Mouse (Mus musculus): ENCODE measurements at regions not wholly inside any gene's neighbourhood (a gene's known extent, or its start where the extent isn't known, plus 50 kb on each side); places are given as distances from the start of the nearest gene placed in this dataset.

DNA sequence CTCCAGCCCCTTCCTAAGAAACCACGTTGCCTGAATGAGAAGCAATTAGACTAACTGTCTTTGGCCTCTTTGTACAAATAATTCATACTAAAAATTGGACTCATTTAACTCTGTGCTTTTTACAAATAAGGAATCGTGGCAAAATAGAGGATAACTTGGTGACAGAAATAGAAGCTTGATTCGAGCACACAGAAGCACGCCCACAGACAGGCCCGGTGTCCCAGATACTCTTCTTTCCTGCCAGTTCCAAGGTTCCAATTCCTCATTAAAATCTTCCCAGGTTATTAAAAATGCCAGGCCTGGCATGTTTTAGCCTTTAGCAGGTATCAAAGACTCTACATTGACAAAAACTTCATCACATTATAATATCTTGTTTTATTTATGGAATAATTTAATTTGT lies 96.2 kb upstream of the Rxylt1 start:
- no peak for DNase-seq

DNA sequence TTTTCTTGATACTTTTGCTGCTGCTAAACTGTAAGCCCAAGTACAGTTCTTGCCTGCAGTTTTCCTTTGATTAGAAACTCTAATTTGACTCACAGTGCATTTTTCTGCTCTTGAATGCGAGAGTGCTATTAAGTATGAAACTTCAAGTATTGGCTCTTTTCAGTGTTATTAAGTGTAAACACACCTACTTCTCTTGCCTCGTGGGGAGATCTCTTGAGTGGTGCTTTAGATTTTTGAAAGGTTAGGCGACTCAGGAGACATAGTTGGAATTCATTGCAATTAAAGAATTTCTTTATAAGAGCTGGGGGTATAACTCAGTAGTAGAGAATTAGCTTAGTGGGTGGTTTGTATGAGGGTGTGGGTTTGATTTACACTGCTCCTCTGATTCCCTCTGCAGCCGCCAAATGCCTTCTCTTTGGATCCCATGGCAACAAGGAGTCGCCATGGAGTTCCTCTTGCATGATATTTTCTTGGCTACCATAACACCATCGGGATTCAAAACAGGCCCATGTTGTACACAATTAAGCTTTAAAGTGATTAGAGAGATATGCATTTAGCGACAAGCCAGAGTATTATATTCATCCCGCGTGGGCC lies 88.1 kb upstream of the Rxylt1 start:
- DNase-seq, result no peak

DNA sequence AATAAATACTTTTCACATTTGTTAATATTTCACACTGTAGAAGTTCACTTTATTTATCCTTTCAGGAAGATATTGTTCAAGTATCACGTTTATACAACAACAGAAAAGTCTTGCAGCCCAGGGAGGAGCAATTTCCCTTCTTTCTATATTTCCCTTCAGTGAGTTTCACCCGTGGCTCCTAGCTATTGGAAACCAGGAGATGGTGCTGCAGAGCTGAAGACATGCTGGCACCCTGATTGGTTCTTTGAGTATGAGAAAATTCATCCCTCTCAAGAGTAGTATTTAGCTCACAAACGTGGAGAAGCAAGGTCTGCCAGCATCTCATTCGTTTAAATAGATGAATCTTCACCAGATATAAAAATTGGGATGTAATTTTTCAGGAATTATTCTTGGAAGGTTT lies 85.9 kb upstream of the Rxylt1 start:
- DNase-seq, result peak; percentile 5

DNA sequence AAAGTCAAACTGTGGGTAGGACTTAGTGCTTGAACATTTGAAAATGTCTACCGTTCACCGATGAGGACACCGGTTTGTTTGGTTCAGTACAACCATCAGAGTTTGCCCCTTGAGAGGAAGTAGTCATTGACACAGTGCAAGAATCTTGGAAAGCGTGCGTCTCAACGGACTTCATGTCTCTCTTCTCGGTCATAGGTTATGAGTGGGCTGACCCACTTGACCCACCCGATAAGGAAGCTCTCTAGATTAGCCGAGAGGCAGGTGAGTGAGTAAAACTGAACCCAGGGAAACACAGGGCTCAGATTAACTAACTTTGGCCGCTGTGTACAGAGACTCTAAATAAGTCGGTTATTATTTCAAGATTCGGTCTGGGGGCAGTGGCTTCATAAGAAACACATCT lies 51.9 kb upstream of the Rxylt1 start:
- DNase-seq, result no peak

DNA sequence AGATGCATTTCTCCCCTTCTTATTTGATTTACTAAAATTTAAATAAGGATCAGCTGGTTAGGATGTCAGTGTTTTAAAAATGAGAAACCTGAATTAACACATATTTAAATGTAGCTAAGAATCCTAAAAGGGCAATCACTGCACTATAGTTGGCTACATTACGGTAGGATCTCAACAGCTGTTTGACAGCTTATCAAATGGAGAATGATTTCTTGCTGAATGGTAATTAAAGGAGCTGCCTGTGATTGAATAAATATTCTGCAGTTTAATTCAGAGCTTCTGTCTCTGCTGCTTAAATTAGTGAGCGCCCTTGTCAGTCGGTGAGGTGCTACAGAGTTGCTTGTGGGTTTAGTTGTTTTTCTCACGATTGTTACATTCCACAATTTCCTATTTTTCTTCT lies 51.4 kb upstream of the Rxylt1 start:
- no peak for DNase-seq
